Mouse (Mus musculus): ENCODE data around the gene Olfr1392.
"Not testable (repeated sequence)": the region's sequence is repeated elsewhere in the genome, so short reads cannot be mapped to it uniquely, and the experiment has no call there.

The Olfr1392 gene

DNA sequence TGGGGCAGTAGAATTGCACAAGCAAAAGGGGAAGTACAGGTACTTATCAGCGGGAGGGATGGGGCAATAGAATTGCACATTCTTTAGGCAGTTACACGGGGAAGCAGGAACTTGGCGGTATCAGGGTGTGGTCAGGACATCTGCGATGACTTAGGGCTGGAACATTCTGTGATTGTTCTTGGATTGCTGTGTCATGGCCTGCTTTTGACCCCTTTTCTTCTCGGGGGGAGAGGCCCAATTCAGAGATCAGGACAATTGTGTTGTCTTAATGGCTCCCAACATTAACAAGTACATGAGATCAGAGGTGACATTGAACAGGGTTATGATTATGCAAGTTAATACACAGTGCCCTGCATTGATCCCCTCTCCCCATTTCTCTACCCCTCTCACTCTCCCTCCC lies 23.5 kb downstream of the Olfr1392 start:
- not testable (repeated sequence) for DNase-seq (ENCODE audit: low spot score in 2 of 2)

GRCm38 (mm10) chr11:49322442-49322841 lies 37.4 kb downstream of the Olfr1392 start, which contains the start of gene Olfr1391:
Gene Olfr1391 (plus strand): TSS chr11:49322742.
- DNase-seq (ENCODE audit: low spot score in 2 of 2) = no peak

GRCm38 (mm10) chr11:49326726-49327125 lies 41.6 kb downstream of the Olfr1392 start:
- no peak for DNase-seq (ENCODE audit: low spot score in 2 of 2)

GRCm38 (mm10) chr11:49329686-49330085 lies 44.6 kb downstream of the Olfr1392 start:
- DNase-seq (ENCODE audit: low spot score in 2 of 2) = no peak

GRCm38 (mm10) chr11:49334888-49335287 lies 49.8 kb downstream of the Olfr1392 start, which contains the start of gene Olfr1390:
Gene Olfr1390 (plus strand): TSS chr11:49335188.
- no peak for DNase-seq (ENCODE audit: low spot score in 2 of 2)

DNA sequence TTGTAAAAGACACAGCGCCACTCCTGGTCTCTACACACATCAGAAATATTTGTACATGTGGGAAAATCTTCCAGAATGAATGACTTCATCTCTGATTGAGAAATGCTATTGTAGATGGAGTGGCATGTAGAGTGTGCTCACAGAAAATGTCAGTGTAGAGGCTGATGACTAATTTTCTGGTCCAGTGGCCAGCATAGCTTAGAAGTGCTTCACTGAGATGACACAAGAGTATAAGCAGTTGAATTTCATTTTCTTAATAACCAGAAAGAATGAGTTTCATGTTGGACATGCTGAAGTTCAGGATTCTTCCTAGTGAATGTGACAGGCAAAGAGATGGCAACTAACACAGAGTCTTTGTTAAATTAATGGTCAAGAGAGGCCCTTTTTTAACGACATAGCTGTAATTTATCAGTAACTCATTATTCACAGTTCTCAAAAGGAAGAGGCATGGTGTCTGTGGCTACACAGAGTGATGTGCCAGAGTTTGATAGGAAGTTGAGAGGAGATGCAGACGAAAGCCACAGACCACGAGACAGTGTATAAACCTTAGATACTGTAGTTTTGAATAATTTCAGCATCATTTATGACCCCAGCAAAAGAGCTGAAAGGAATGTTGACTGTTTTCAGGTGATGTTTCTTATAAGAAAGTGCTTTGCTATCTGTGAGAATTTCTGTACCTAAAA lies 52.2 kb downstream of the Olfr1392 start:
- DNase-seq (ENCODE audit: low spot score in 2 of 2) = no peak

All from spleen, postnatal 10 days (tissue).